Mouse (Mus musculus) lung, adult 2 months (tissue): ENCODE measurements at regions not wholly inside any gene's neighbourhood (a gene's known extent, or its start where the extent isn't known, plus 50 kb on each side); places are given as distances from the start of the nearest gene placed in this dataset.

Experiments used
- CTCF ChIP-seq: fragments of 200-500 bp; IDR thresholded peaks from 2 replicates; pipeline ENCODE4 v1.5.1; 2011; ENCODE audit warnings: mild to moderate bottlenecking, low read length, control low read depth; ENCODE audit not compliant: insufficient read depth
- POLR2A ChIP-seq: fragments of 200-500 bp; IDR thresholded peaks from 2 replicates; pipeline ENCODE4 v1.6.1; 2011; ENCODE audit warnings: low read depth, mild to moderate bottlenecking, control low read depth, low read length, borderline replicate concordance; ENCODE audit errors: extremely low read depth

GRCm38 (mm10) chr12:16056216-16056615, 239.5 kb upstream of the Trib2 start:
- TF ChIP-seq CTCF (no peak), POLR2A (no peak)
